Mouse (Mus musculus) retina, embryonic 14.5 days (tissue): ENCODE results near the gene Zfyve19.

Experiments
- DNase-seq: peaks from one replicate; pipeline ENCODE4 v3.0.0-alpha.2; 2015; ENCODE audit warnings: low spot score

The Zfyve19 gene

GRCm38 (mm10) chr2:119208344-119209175 lies at the start of gene Zfyve19, which contains the start of gene Dnajc17:
Zfyve19 (plus strand) TSS chr2:119208617.
Dnajc17 (minus strand) TSS chr2:119208795.
- peak; percentile 98 for DNase-seq

GRCm38 (mm10) chr2:119161247-119161646 lies 47.2 kb upstream of the Zfyve19 start:
- no peak for DNase-seq

DNA sequence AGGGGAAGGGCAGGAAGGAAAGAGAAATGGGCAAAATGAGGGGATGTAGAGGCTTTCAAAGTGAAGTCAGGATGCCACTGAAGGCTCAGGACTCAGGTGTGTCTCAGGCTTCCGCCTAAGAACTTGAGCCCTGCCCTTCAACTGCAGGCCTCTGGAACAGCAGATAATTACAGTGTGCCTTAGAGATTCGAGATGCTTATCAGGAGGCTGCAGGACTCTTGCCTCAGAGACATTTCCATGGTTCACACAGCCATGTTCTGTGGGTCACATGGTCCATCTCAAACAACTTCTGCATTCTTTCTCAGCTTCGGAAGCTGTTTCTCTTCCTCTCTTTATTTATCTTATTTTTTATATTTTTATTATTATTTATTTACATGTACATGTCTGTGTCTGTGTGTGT lies 45.3 kb upstream of the Zfyve19 start:
- no peak for DNase-seq

DNA sequence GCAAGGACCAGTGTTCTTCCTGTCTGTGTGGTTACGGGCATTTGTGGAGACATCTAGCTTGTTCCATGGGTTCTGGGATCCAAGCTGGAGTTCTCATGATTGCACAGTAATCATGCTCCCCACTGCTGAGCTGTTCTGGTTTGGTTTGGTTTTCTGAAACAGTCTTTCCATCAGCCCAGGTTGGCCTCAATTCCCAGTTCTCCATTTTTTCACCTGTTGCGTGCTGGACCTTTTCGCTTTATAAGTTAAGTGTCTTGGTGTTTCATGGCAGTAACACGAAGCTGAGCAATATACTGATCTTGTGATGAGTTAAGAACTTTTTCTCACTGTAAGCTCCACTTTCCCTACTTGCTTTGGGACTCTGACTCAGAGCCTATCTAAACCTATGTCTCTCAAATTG lies 44.4 kb upstream of the Zfyve19 start:
- DNase-seq = no peak

- no peak for DNase-seq
These were observed 43.0 kb upstream of the Zfyve19 start for GRCm38 (mm10) chr2:119165401-119165800.

DNA sequence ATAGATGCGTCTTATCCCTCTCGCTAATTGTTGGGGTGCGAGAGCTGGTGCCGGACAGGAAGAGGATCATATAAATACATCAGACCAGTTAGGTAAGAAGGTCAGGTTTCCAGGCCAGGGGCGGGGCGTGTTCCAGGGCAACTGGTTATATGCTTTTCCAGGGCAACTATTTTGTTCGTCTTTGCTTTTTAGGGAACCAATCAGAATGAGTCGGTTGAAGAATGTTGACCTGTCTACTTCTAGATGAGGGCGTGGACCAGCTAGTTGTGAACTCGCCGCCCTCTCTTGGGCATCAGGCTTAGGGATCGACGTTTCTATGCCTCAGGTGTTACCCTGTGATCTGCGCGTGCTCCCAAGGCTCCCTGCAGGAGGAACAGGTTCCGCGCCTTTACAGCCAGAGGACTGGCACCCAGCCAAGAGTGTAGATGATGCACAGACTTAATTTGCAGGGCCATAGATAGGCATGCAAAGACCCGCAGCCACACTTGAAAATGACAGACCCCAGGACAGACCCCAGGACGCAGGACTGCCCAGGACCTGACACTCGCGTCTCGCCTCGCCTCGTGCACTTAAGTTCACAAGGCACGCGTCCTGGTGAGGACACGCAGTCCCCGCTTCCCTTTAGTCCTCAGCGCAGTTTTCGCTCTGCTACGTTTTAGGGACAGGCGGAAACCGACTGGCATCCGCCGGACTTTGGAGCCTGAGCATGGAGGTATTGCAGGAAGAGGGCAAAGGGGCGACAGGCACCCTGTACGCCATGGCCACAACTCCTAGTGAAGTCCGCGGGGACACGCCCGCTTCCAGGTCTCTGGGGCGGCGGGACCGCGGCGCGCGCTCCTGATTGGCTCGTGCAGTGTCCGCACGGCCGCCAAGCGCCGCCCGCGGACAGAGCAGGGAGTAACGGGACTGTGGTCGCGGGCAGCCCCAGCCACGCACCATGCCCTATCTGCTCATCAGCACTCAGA lies 41.2 kb upstream of the Zfyve19 start, which contains the start of gene Gchfr:
TSS of gene Gchfr (plus strand) at position 873 of the 965 bp plus-strand sequence.
- DNase-seq = peak; percentile 77

DNA sequence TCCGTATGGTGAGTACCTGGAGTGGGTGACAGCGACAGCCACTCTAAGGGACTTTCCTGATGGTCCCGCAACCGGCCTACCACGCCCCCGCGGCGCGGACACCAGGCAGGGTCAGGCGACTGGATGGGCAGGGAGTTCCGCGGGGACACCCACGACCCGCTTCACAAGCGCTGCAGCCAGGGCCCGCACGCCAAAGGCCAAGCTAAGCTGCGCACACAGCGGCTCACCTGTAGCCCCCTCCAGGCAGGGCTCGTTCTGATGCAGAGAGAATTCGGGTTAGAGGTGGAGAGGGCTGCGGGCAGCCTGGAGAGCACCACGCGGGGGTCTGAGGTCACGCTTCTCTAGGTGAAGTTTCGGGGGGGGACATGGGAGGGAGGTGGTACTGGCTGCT lies 40.6 kb upstream of the Zfyve19 start:
- DNase-seq = no peak

GRCm38 (mm10) chr2:119170282-119170681 lies 38.1 kb upstream of the Zfyve19 start:
- no peak for DNase-seq

DNA sequence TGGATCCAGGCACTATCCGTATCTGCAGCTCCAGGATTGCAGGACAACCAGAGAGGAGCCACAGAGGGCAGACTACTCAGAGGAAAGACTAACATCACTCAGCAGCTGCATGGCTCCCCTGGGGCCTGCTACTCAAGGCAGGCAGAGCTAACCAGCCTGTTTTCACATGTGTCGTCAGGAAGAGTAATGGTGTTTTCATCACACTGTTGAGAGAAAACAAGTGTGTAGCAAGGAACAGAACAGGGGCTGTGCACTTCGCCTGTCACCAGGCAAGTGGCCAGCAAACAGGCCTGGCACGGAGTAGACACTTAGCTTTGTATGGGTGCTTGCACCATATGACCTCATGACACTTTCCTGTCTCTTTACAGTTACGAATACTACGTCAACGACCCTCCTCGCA lies 36.8 kb upstream of the Zfyve19 start:
- no peak for DNase-seq

GRCm38 (mm10) chr2:119172446-119172845 lies 36.0 kb upstream of the Zfyve19 start:
- DNase-seq = no peak

DNA sequence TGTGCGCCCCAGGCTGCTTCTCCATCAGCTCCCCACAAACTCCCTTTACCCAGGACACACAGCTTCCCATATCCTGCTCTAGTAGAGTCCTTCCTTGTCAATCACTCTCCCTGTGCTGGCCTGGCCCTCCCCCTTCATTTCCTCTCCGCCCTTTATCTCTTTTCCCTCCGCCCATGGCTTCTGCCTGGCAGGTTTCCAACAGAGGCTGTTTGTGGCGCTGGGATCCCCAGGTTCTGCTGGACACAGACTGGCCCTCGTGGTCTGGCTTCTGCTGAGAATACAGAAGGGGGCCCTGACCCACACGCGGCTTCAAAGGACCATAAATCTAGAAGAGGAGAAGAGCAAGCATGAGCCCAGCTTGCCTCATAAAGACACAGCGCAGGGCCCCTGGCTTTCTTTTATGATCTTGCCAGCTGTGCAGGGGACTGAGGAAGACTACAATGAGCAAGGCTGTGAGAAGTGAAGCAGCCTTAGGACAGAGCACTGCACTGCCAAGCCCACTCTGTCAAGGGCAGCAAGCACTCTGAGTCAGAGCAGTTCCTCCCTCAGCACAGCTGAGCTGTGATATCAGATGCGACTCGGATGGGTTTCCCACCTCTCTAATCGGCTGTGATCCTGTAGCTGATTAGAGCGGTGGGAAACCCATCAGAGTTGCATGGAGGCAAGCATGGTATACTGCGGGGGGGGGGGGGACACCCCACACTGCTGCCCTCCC lies 35.4 kb upstream of the Zfyve19 start:
- peak; percentile 55 for DNase-seq

- no peak for DNase-seq
These were observed 34.3 kb upstream of the Zfyve19 start, which contains the start of gene Gm14137 for GRCm38 (mm10) chr2:119173991-119174651. Gm14137 (plus strand) TSS chr2:119174509.

DNA sequence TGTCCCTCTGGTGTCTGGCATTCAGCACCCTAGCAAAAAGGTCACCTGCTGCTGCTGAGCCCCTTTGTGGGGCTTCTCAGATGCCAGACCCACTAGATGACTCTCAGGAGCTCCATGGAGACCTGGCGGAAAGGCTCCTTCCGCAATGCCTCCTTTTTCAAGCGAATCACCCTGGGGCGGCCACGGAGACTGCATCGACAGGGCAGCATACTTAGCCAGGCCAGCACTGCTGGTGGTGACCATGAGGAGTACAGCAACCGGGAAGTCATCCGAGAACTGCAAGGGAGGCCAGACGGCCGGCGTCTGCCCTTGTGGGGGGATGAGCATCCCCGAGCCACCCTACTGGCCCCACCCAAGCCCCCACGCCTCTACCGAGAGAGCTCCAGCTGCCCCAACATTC lies 33.6 kb upstream of the Zfyve19 start:
- no peak for DNase-seq

GRCm38 (mm10) chr2:119175614-119176013 lies 32.8 kb upstream of the Zfyve19 start:
- no peak for DNase-seq

DNA sequence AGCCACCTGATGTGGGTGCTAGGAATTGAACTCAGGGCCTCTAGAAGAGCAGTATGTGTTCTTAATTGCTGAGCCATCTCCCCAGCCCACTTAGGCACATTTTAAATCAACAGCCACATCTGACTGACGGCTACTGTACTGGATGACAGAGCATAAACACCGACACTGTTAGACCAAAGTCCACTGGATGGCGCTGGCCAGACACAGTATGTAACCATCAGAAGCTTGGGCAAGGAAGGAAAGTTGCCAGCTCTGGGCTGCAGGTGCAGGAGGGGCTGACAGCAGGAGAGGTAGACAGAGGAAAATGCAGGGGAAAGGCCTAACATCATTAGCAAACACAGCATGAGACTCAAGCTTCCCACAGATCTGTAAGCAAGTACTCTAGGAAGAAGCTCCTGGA lies 31.7 kb upstream of the Zfyve19 start:
- DNase-seq = no peak

DNA sequence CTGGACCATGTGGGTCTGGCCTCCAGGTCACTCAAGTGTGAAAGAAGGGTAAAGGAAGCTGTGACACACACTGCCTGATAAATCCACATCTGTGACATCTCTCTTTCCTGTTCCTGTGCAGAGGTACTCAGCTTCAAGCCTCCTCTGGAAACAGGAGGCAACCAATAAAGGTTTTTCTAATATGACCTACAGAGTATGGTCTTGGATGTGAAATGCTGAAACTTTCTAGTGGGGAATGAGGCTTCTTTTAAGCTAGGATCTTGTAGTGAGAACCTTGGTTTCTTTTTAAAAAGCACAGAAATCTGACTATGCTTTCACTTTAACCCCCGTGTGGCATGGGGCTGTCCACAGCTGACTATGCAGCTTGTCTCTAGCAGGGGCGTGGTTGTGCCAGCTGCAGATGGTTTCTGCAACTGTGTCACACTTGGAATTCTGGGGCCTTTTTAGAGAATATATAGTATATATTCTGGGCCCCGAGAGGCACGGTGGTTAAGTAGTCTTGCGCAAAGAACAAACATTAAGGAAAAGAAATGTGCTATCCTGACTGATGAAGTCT lies 31.0 kb upstream of the Zfyve19 start:
- DNase-seq = no peak

DNA sequence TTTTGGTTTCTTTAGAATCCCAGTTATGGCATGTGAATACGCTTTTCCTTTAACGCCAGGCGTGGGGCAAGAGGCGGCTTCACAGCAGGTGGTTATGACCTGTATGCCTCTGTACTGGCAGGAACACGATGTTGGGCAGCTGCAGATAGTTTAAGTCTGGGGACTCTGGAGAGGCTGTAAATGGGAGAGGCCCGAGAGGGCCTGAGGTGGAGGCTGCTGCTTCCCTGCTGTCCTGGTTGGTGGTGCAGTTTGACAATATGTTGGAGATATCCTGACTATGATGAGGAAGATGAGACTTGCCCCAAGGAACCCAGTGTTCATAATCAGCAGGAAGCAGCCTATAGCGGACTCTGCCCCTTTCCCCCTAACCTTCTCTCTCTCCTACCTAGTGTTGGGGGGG lies 25.5 kb upstream of the Zfyve19 start:
- DNase-seq = no peak

DNA sequence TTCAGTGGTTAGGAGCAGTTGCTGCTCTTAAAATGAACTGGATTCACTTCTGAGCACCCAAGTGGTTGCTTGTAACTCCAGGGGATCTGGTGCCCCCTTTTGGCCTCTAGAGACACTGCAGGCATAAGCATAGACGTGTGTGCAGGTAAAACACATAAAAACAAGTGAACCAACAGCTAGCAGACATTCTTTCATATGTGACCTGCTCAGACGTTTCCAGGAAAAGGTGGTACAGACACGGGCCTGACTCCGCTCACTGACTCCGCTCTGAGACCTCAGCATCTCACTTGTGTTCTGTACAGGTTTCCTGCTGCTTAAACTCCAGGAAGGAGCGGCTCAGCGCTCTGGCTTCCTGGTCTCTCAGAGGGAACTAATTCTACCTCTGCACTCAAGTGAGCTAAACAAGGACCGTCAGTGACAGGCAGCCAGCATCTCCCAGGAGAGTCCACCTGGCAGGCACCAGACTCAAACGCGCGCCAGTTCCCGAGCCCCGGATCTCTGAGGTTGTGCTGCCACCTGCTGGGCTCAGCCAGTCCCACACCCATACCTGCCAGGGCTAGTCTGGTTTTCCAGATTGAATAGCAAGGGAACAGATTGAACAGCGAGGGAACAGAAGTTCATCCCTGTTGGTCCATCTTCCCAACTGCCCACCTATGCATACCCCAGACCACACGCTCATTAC lies 19.2 kb upstream of the Zfyve19 start:
- peak; percentile 89 for DNase-seq

GRCm38 (mm10) chr2:119190969-119191368 lies 17.4 kb upstream of the Zfyve19 start:
- DNase-seq = no peak

DNA sequence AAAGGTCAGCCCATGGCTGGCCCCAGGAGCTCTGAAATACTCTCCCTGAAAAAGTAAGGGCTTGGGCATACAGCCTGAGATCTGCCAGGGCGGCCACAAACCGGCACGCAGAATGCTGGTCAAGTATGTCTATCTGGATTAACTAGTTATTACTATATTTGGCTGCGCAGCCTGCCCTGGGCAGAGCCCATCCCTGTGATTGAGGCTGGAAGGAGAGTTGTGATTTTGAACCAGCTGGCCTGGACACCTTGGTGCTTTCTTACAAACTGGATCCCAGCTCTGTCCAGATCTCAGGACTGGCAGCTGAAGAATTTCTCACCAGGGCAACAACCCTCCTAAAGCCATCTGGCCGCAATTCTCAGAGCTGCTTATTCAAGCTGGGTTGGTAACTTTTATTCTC lies 14.3 kb upstream of the Zfyve19 start:
- DNase-seq = no peak
